Mouse (Mus musculus) frontal cortex, postnatal 36 days (tissue): ENCODE measurements at regions not wholly inside any gene's neighbourhood (a gene's known extent, or its start where the extent isn't known, plus 50 kb on each side); places are given as distances from the start of the nearest gene placed in this dataset.
A peak's percentile ranks its signal among the peaks of the same experiment; 100 is the strongest.

ENCODE experiments used
- DNase-seq, 2 experiments: peaks; one replicate each; pipeline ENCODE4 v3.0.0; 2022; ENCODE audit warnings: low spot score in 2 of 2

DNA sequence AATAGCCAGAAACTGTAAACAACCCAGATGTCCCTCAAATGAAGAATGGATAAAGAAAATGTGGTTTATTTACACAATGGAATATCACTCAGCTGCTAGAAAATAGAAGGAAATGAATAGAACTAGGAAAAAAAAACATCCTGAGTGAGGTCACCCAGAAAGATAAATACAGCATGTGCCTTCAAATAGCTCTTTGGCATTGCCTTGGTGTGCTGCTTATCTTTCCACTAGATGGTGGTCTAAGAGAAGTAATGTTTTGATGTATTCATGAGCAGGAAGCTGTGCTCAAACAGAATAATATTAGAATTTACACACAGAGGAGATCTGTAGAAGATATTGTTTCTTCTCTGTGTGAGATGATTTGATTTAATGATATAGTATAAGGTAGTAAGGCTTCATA lies 78.8 kb downstream of the Zfp619 start:
- peak in 1 of 2 experiments; percentile 2 for DNase-seq

- DNase-seq, result no peak
Measured at GRCm38 (mm10) chr7:39613767-39614166, 96.2 kb downstream of the Zfp619 start.

DNA sequence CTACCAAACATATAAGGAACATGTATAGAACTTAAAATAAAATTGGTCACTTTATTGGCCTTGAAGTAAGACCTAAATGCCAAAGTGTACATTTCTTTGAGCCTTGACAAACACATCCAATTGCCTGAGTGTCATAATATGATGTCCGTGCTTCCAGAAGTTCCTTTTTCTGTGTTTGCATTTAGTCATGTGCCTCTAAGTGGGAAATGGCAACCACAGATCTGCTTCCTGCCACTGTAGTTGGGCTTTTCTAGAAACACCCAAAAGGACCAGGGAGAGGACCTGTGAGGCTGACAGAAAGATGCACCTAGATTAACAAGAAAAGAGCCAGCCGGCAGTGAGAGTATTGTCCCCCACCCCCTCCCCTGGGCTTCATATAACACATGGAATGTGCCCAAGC lies 97.5 kb downstream of the Zfp619 start:
- DNase-seq, result no peak

- DNase-seq, result no peak
Measured at GRCm38 (mm10) chr7:39621796-39622195, 104.2 kb downstream of the Zfp619 start.

- no peak for DNase-seq
Measured at GRCm38 (mm10) chr7:39632836-39633235, 115.3 kb downstream of the Zfp619 start.

DNA sequence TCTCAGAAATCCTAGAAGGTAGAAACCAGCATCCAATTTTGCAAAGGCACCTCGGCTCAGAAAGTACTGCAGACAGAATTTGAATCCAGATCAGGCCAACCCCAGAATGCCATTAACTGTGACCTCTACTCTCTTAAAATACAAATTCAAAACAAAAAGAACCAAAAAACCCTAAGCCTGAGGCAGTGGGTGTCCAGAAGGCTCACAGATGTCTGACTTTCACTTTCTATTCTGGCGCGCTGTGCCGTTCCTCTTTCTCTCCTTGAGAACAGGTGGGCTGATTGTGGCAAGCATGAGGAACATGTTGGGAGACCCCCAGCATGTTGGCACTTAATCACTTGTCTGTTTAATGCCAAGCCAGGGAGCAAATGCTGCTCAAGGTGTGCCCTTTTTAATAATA lies 124.8 kb downstream of the Zfp619 start:
- DNase-seq, result no peak

DNA sequence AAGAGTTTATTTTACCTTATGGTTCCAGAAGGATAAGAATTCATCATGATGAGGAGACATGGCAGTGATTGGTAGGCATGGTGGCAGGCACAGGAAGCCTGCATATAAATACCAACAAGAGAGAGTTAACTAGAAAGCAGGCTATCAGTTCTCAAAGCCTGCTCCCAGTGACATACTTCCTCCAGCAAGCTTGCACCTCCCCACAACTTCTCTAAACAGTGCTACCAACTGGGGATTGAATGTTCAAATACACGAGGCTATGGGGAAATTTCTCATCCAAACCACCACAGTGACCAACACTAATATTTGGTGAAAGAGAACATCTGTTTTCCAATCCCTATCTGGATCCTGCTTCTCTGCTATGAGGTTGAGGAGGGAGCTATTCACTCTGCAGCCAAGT lies 125.8 kb downstream of the Zfp619 start:
- no peak for DNase-seq

GRCm38 (mm10) chr7:39650483-39651102 lies 133.0 kb downstream of the Zfp619 start:
- no peak for DNase-seq

DNA sequence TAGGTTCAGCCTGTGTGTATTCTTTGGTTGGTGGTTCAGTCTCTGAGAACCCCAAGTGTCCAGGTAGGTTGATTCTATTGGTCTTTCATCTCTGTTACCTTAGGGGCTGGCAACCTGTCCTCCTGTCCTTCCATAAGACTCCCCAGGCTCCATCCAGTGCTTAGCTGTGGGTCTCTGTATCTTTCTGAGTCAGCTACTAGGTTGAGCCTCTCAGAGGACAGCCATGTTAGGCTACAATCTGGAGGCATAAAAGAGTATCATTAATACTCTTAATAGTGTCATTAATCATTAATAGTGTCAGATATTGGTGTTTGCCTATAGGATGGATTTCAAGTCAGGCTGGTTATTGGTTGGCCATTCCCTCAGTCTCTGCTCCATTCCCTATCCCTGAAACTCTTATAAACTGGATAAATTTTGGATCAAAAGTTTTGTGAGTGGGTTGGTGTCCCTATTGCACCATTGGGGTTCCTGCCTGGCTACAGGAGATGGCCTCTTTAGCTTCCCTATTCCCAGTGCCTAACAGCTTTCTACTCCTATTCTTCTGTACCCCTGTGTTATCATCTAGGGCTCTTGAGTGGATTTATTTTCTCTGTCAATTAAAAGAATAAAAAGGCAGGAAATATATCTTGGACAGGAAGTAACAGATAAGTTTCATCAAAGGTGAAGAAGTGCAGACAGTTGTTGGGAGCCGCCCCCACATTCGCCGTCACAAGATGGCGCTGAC lies 137.2 kb downstream of the Zfp619 start:
- DNase-seq, result no peak

DNA sequence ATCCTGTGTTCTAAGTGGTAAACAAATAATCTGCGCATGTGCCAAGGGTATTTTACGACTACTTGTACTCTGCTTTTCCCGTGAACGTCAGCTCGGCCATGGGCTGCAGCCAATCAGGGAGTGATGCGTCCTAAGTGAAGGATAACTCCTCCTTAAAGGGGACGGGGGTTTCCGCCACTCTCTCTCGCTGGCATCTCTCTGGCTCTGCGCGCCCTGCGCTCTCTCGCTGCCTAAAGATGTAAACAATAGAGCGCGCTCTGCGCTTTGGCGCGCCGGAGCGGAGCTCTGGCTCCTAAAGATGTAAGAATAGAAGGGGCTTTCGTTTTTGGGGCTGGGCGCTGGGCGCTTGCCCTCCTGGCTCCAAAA lies 137.7 kb downstream of the Zfp619 start:
- DNase-seq, result peak; percentile 19 to 39

GRCm38 (mm10) chr7:39655709-39656397 lies 138.3 kb downstream of the Zfp619 start:
- DNase-seq, result no peak

DNA sequence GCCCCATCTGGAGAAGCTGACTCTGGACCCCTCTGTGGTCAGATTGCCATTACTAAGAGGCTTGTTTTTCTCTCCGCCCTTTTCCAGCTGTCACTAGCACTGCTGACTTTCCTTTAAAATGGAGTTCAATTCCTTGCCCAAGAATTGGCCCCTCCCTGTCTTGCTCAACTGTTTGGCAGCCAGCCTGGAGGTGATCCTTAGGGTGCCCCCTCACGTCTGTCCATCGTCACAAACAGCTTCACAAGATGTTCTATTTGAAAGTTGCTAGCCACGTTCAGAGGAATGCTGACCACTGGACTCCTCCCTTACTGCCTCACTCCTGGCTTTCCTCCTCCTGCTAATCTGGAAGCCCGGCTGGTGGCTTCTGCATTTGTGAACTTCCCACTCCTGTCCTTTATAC lies 142.0 kb downstream of the Zfp619 start:
- no peak for DNase-seq

- DNase-seq, result no peak
Measured at GRCm38 (mm10) chr7:39675124-39675846, 157.7 kb downstream of the Zfp619 start.

- DNase-seq, result no peak
Measured at GRCm38 (mm10) chr7:39675847-39676238, 158.3 kb downstream of the Zfp619 start.

GRCm38 (mm10) chr7:39680411-39680810 lies 162.8 kb downstream of the Zfp619 start:
- DNase-seq, result no peak

DNA sequence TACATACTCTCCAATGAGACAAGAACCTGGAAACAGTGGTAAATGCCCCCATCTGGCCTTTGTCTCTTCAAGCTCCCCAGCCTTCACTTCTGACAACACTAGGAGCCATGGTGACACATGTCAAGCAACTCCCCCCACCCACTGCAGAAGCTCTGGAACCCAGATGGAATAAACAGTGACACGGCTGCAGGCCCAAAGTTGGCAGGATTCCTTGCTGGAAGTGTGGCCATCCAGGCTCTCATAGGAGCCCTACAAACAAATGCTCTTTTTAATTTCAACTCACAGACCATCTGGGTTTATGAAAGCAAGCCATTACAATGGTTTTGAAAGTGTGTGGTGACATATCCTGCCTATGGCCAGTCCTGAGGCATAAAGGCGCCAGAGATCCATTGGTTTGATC lies 179.0 kb downstream of the Zfp619 start:
- DNase-seq, result no peak

- no peak for DNase-seq
Measured at GRCm38 (mm10) chr7:39701506-39701905, 183.9 kb downstream of the Zfp619 start.

DNA sequence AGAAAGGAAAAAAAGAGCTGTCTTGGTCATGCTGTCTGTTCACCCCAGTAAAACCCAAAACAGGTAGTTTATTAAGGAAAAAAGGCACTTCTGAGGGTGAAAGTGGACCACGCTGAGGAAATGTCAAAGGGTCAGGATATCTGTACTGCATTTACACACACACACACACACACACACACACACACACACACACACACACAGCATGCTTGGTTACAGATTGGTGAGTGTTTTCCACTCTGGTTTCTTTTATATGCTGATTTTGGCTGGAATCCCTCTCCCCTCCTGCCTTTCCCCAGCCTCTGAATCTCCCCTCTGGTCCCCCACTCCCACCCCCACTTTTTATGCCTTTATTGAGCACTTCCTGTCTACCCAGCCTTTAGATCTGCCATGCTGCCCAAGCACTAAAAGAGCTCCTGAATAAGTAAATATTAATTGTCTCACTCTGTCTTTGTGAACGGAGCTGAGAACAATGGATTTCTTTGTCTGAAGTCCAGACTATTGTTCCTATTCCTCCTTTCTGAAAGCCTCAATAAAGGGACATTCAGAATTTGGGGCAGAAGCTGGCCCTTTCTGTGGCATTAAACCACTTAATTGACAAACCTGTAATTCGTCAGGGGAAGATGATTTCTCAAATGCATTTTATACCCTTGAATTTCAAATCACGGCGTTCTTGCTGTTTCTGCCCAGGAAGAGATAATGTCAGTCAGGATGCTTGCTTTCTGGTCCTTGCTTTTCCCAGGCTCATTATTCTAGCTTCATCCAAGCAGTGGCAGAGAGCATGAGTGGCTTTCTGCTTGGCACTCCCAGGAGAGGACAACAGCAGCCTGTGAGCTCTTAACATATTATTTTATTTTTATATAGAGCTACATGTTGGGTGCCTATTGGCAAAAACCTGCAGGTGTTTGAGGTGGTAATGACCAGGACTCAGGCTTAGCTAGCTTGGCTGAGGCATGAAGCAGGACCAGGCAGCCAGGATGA lies 187.8 kb downstream of the Zfp619 start:
- no peak for DNase-seq

DNA sequence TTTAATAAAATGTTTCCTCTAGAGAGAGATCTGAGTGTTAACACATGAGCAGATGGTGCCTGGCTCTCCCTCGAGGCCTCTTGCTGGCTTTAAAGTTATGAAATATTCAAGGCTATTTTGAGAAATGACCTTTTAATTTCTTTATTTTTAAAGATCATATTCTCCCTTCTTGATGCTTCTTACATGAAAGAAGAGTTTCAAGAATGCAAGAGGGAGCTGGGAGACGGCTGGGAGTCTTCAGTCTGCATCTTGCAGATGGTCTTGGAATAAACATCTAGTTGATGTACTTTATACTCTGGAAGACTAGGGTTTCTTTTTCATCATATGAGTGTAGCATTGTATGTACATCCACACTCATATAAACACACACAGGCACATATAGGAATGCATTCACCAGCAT lies 189.0 kb downstream of the Zfp619 start:
- no peak for DNase-seq

DNA sequence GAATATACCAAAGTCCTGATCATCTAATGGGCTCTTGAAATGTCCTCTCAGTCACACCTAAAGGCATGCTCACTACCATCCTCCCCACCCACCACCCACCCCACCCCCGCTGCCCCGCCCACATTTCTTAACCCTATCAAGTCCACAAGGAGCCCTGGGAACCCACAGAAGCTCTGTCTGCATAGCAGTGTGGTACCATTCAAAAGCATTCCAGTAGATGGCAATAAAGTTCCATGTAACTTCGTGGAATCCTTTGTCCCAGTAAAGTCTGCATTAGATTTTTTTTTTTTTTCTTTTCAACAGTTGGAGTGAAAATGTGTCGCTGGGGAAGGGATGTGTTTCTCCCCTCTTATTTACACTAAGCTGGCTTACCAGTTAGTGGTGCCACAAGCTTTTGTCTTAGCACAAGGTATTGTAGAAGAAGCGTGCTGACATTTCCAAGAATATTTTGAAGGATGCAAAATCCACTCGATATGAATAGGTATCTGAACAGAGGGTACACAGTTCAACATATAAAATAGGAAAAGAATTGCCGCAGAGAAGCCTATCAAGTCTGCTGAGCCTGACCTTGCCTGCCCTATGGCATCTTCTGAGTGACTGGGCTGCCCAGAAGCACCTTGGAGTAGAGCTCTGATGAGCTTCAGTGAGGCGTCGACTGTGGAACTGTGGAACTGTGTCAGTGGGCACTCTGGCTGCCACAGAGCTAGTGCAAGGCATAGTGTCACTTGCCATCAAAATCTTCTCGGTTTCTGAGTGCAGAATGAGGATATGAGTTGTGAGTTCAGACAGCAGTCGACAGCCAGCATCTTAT lies 199.0 kb downstream of the Zfp619 start:
- peak; percentile 3 to 36 for DNase-seq
